Mouse (Mus musculus) right cerebral cortex, adult 2 months (tissue): Measurements from ENCODE around the gene Zfp790.

Experiments used
- DNase-seq, 2 experiments: peaks; one replicate each; pipeline ENCODE4 v3.0.0; 2021 to 2022; ENCODE audit warnings: low spot score in 2 of 2

The Zfp790 gene

GRCm38 (mm10) chr7:29815910-29816429 is at the start of gene Zfp790:
Gene Zfp790, plus strand, starts transcription at chr7:29816114.
- peak; percentile 91 to 92 for DNase-seq

- DNase-seq = peak; percentile 91 to 93
These were observed 48.7 kb upstream of the Zfp790 start for GRCm38 (mm10) chr7:29767058-29767686.

GRCm38 (mm10) chr7:29768090-29768900 is 47.6 kb upstream of the Zfp790 start, which contains the start of gene Zfp84:
Gene Zfp84, plus strand, starts transcription at chr7:29768552.
- peak; percentile 90 to 94 for DNase-seq

- DNase-seq = no peak
These were observed 46.9 kb upstream of the Zfp790 start for GRCm38 (mm10) chr7:29768980-29769379.

GRCm38 (mm10) chr7:29773503-29773902 is 42.4 kb upstream of the Zfp790 start:
- no peak for DNase-seq

- DNase-seq = no peak
These were observed 41.5 kb upstream of the Zfp790 start for GRCm38 (mm10) chr7:29774371-29774770.

GRCm38 (mm10) chr7:29776568-29776967 is 39.3 kb upstream of the Zfp790 start:
- no peak for DNase-seq

GRCm38 (mm10) chr7:29777372-29777771 is 38.5 kb upstream of the Zfp790 start:
- DNase-seq = no peak

- peak; percentile 84 to 87 for DNase-seq
These were observed 31.9 kb upstream of the Zfp790 start, which contains the start of gene Zfp30 for GRCm38 (mm10) chr7:29783871-29784551. Gene Zfp30, plus strand, starts transcription at chr7:29783998.

- DNase-seq = peak in 1 of 2 experiments; percentile 31
These were observed 30.9 kb upstream of the Zfp790 start for GRCm38 (mm10) chr7:29785023-29785422.

GRCm38 (mm10) chr7:29785888-29786287 is 30.0 kb upstream of the Zfp790 start:
- DNase-seq = no peak

- DNase-seq = no peak
These were observed 23.0 kb upstream of the Zfp790 start for GRCm38 (mm10) chr7:29792906-29793305.

- no peak for DNase-seq
These were observed 8.9 kb upstream of the Zfp790 start for GRCm38 (mm10) chr7:29807046-29807445.

GRCm38 (mm10) chr7:29812244-29812643 is 3.7 kb upstream of the Zfp790 start:
- DNase-seq = no peak

- no peak for DNase-seq
These were observed 1.5 kb upstream of the Zfp790 start for GRCm38 (mm10) chr7:29814381-29814780.

- DNase-seq = no peak
These were observed 691 bp upstream of the Zfp790 start for GRCm38 (mm10) chr7:29815061-29815784.

- peak; percentile 79 to 90 for DNase-seq
These were observed 2.8 kb downstream of the Zfp790 start for GRCm38 (mm10) chr7:29818619-29819254.

GRCm38 (mm10) chr7:29828001-29828400 is 12.1 kb downstream of the Zfp790 start:
- no peak for DNase-seq

GRCm38 (mm10) chr7:29829804-29830203 is 13.9 kb downstream of the Zfp790 start:
- DNase-seq = no peak

GRCm38 (mm10) chr7:29836816-29837215 is 20.9 kb downstream of the Zfp790 start:
- DNase-seq = no peak

GRCm38 (mm10) chr7:29839256-29839655 is 23.3 kb downstream of the Zfp790 start:
- no peak for DNase-seq
